Mouse (Mus musculus): ENCODE measurements around the gene Gm36210. TPM values are rescaled to one million over a fixed set of nuclear protein-coding genes. Genes with fewer than 3 reads are reported as not detected.

Gm36210 gene
- total and polyA plus RNA-seq, 3 experiments: 0.90 TPM; not detected in 2

DNA sequence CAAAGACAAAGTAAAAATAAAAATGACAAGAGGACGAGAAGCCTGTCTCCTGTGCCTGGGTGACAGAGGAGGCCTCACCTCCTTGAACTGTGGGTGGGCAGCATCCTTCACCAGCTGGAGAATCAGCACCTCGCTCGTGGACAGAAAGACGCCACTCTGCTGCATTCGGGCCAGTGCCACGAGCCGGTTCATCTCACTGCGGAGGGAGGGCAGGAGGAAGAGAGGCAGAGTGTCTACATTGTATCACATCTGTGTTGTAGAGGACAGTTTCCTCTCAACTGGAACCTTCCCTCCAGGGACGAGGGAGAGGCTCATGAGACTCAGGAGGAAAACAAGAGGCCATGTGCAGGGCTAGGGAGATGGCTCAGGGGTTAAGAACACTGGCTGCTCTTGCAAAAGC lies 56.9 kb downstream of the Gm36210 start:
- Histone ChIP-seq H3K4me1 (ENCODE audit: control insufficient read depth in 1 of 2, insufficient read depth in 2 of 2) (peaks cover 8 to 12% of the 10 kb centered on the region in 2 experiments), H3K27me3 (replicated peaks) (no peaks in the 10 kb centered on the region), H3K79me2 (replicated peaks; ENCODE audit: control insufficient read depth, extremely low read depth, insufficient read depth, poor library complexity, severe bottlenecking) (no peaks in the 10 kb centered on the region), H3K9me3 (replicated peaks; ENCODE audit: low read length) (no peaks in the 10 kb centered on the region), H3K27ac (ENCODE audit: insufficient read depth, low read depth) (no peak overlapping the region), H3K9ac (ENCODE audit: insufficient read depth, low read depth) (no peak overlapping the region), H3K36me3 (replicated peaks in 1 of 2; ENCODE audit: control insufficient read depth in 1 of 2, insufficient read depth in 1 of 2, low read length in 1 of 2) (no peaks in the 10 kb centered on the region), H3K4me2 (ENCODE audit: insufficient read depth, low read depth, poor library complexity, severe bottlenecking) (no peak overlapping the region), H3K4me3 (replicated peaks in 1 of 3; ENCODE audit: low read depth in 2 of 3, low read length in 2 of 3, poor library complexity in 1 of 3) (no peak overlapping the region)
- in situ Hi-C loops (cut with MboI; ENCODE audit: low pct_ligation_motif_present, low pct_unique_long_range_greater_than_20kb, low sequenced_read_pairs): no loop called here
- no peak for DNase-seq (ENCODE audit: extremely low read depth)
- TF ChIP-seq SMC3 (IDR thresholded peaks at IDR 0.05; ENCODE audit: low read depth, low read length): no peak
- no peak for TF ChIP-seq ZMIZ1 (IDR thresholded peaks at IDR 0.05; ENCODE audit: low read depth, low read length)
- no peak for TF ChIP-seq TCF12 (IDR thresholded peaks at IDR 0.05; ENCODE audit: low read depth, low read length)
- dilution Hi-C loops (cut with MboI; ENCODE audit: extremely low pct_ligation_motif_present, extremely low pct_unique_long_range_greater_than_20kb, low sequenced_read_pairs): no loop called here

Other genes with a start within 250 kb of the Gm36210 start
Only the 20 nearest of the 34 such genes appear.
- 0.17 TPM in 1 of 2 replicates, not detected in the other for gene Il11, start 123.7 kb downstream of the Gm36210 start, total RNA-seq (2012; rRNA removed)
- not detected in 2 replicates for gene Il11, start 123.7 kb downstream of the Gm36210 start, total RNA-seq (2014; rRNA removed)
- not detected in 2 replicates for gene Il11, start 123.7 kb downstream of the Gm36210 start, polyA plus RNA-seq (2012; ENCODE audit: insufficient read length, low read depth)
- not detected in 2 replicates for gene Tmem190, start 123.6 kb downstream of the Gm36210 start, total RNA-seq (2012; rRNA removed)
- gene Tmem190, start 123.6 kb downstream of the Gm36210 start, total RNA-seq (2014; rRNA removed): not detected in 2 replicates
- gene Tmem190, start 123.6 kb downstream of the Gm36210 start, polyA plus RNA-seq (2012; ENCODE audit: insufficient read length, low read depth): 0.68 TPM in 1 of 2 replicates, not detected in the other
- gene Tmem238, start 116.9 kb downstream of the Gm36210 start, total RNA-seq (2012; rRNA removed): 12.3 and 17.7 TPM in 2 replicates
- gene Tmem238, start 116.9 kb downstream of the Gm36210 start, total RNA-seq (2014; rRNA removed): 4.3 and 5.5 TPM in 2 replicates
- gene Tmem238, start 116.9 kb downstream of the Gm36210 start, polyA plus RNA-seq (2012; ENCODE audit: insufficient read length, low read depth): 9.8 and 10.7 TPM in 2 replicates
- 2,147 and 2,603 TPM in 2 replicates for gene Rpl28, start 113.6 kb downstream of the Gm36210 start, total RNA-seq (2012; rRNA removed)
- gene Rpl28, start 113.6 kb downstream of the Gm36210 start, total RNA-seq (2014; rRNA removed): 236 and 269 TPM in 2 replicates
- 526 and 605 TPM in 2 replicates for gene Rpl28, start 113.6 kb downstream of the Gm36210 start, polyA plus RNA-seq (2012; ENCODE audit: insufficient read length, low read depth)
- 238 and 304 TPM in 2 replicates for gene Ube2s, start 93.9 kb downstream of the Gm36210 start, total RNA-seq (2012; rRNA removed)
- gene Ube2s, start 93.9 kb downstream of the Gm36210 start, total RNA-seq (2014; rRNA removed): 707 and 825 TPM in 2 replicates
- gene Ube2s, start 93.9 kb downstream of the Gm36210 start, polyA plus RNA-seq (2012; ENCODE audit: insufficient read length, low read depth): 392 and 452 TPM in 2 replicates
- gene Shisa7, start 61.8 kb downstream of the Gm36210 start, total RNA-seq (2012; rRNA removed): not detected in 2 replicates
- gene Shisa7, start 61.8 kb downstream of the Gm36210 start, total RNA-seq (2014; rRNA removed): not detected in 2 replicates
- gene Shisa7, start 61.8 kb downstream of the Gm36210 start, polyA plus RNA-seq (2012; ENCODE audit: insufficient read length, low read depth): not detected in 2 replicates
- 10.8 and 19.5 TPM in 2 replicates for gene Isoc2b, start 36.3 kb downstream of the Gm36210 start, total RNA-seq (2012; rRNA removed)
- 10.0 and 10.2 TPM in 2 replicates for gene Isoc2b, start 36.3 kb downstream of the Gm36210 start, total RNA-seq (2014; rRNA removed)
- gene Isoc2b, start 36.3 kb downstream of the Gm36210 start, polyA plus RNA-seq (2012; ENCODE audit: insufficient read length, low read depth): 3.9 and 4.7 TPM in 2 replicates
- 15.3 and 15.4 TPM in 2 replicates for gene Isoc2a, start 29.4 kb downstream of the Gm36210 start, total RNA-seq (2012; rRNA removed)
- 8.4 and 8.6 TPM in 2 replicates for gene Isoc2a, start 29.4 kb downstream of the Gm36210 start, total RNA-seq (2014; rRNA removed)
- 12.9 and 19.0 TPM in 2 replicates for gene Isoc2a, start 29.4 kb downstream of the Gm36210 start, polyA plus RNA-seq (2012; ENCODE audit: insufficient read length, low read depth)
- gene Zfp628, start 8.7 kb upstream of the Gm36210 start, total RNA-seq (2012; rRNA removed): 1.9 and 2.2 TPM in 2 replicates
- 0.42 and 0.87 TPM in 2 replicates for gene Zfp628, start 8.7 kb upstream of the Gm36210 start, total RNA-seq (2014; rRNA removed)
- gene Zfp628, start 8.7 kb upstream of the Gm36210 start, polyA plus RNA-seq (2012; ENCODE audit: insufficient read length, low read depth): 7.1 and 9.4 TPM in 2 replicates
- 0.63 and 1.3 TPM in 2 replicates for gene Nat14, start 15.5 kb upstream of the Gm36210 start, total RNA-seq (2012; rRNA removed)
- gene Nat14, start 15.5 kb upstream of the Gm36210 start, total RNA-seq (2014; rRNA removed): 0.27 and 0.88 TPM in 2 replicates
- gene Nat14, start 15.5 kb upstream of the Gm36210 start, polyA plus RNA-seq (2012; ENCODE audit: insufficient read length, low read depth): 0.97 and 1.7 TPM in 2 replicates
- 0.13 and 0.30 TPM in 2 replicates for gene Ssc5d, start 19.3 kb upstream of the Gm36210 start, total RNA-seq (2012; rRNA removed)
- 0.08 and 0.09 TPM in 2 replicates for gene Ssc5d, start 19.3 kb upstream of the Gm36210 start, total RNA-seq (2014; rRNA removed)
- 1.5 and 1.6 TPM in 2 replicates for gene Ssc5d, start 19.3 kb upstream of the Gm36210 start, polyA plus RNA-seq (2012; ENCODE audit: insufficient read length, low read depth)
- gene Sbk2, start 57.9 kb upstream of the Gm36210 start, total RNA-seq (2012; rRNA removed): 0.08 and 0.30 TPM in 2 replicates
- gene Sbk2, start 57.9 kb upstream of the Gm36210 start, total RNA-seq (2014; rRNA removed): not detected in 2 replicates
- 0.10 TPM in 1 of 2 replicates, not detected in the other for gene Sbk2, start 57.9 kb upstream of the Gm36210 start, polyA plus RNA-seq (2012; ENCODE audit: insufficient read length, low read depth)
- gene Sbk3, start 64.7 kb upstream of the Gm36210 start, total RNA-seq (2012; rRNA removed): not detected in 2 replicates
- gene Sbk3, start 64.7 kb upstream of the Gm36210 start, total RNA-seq (2014; rRNA removed): not detected in 2 replicates
- not detected in 2 replicates for gene Sbk3, start 64.7 kb upstream of the Gm36210 start, polyA plus RNA-seq (2012; ENCODE audit: insufficient read length, low read depth)
- gene Zfp579, start 89.6 kb upstream of the Gm36210 start, total RNA-seq (2012; rRNA removed): 2.8 and 3.4 TPM in 2 replicates
- gene Zfp579, start 89.6 kb upstream of the Gm36210 start, total RNA-seq (2014; rRNA removed): 1.0 and 1.1 TPM in 2 replicates
- gene Zfp579, start 89.6 kb upstream of the Gm36210 start, polyA plus RNA-seq (2012; ENCODE audit: insufficient read length, low read depth): 8.5 and 11.3 TPM in 2 replicates
- 7.9 and 8.4 TPM in 2 replicates for gene Zfp524, start 107.9 kb upstream of the Gm36210 start, total RNA-seq (2012; rRNA removed)
- gene Zfp524, start 107.9 kb upstream of the Gm36210 start, total RNA-seq (2014; rRNA removed): 3.1 and 4.4 TPM in 2 replicates
- gene Zfp524, start 107.9 kb upstream of the Gm36210 start, polyA plus RNA-seq (2012; ENCODE audit: insufficient read length, low read depth): 2.3 and 2.8 TPM in 2 replicates
- gene Fiz1, start 108.2 kb upstream of the Gm36210 start, total RNA-seq (2012; rRNA removed): 23.7 and 24.3 TPM in 2 replicates
- gene Fiz1, start 108.2 kb upstream of the Gm36210 start, total RNA-seq (2014; rRNA removed): 13.5 and 18.4 TPM in 2 replicates
- 37.1 and 40.8 TPM in 2 replicates for gene Fiz1, start 108.2 kb upstream of the Gm36210 start, polyA plus RNA-seq (2012; ENCODE audit: insufficient read length, low read depth)
- not detected in 2 replicates for gene Gm44973, start 109.0 kb upstream of the Gm36210 start, total RNA-seq (2012; rRNA removed)
- gene Gm44973, start 109.0 kb upstream of the Gm36210 start, total RNA-seq (2014; rRNA removed): 1.3 and 2.1 TPM in 2 replicates
- 5.2 and 6.3 TPM in 2 replicates for gene Gm44973, start 109.0 kb upstream of the Gm36210 start, polyA plus RNA-seq (2012; ENCODE audit: insufficient read length, low read depth)
- 10.9 and 12.3 TPM in 2 replicates for gene Zfp865, start 113.9 kb upstream of the Gm36210 start, total RNA-seq (2012; rRNA removed)
- gene Zfp865, start 113.9 kb upstream of the Gm36210 start, total RNA-seq (2014; rRNA removed): 3.7 and 4.0 TPM in 2 replicates
- 18.3 and 21.0 TPM in 2 replicates for gene Zfp865, start 113.9 kb upstream of the Gm36210 start, polyA plus RNA-seq (2012; ENCODE audit: insufficient read length, low read depth)
- 0.46 and 0.81 TPM in 2 replicates for gene Ccdc106, start 114.0 kb upstream of the Gm36210 start, total RNA-seq (2012; rRNA removed)
- gene Ccdc106, start 114.0 kb upstream of the Gm36210 start, total RNA-seq (2014; rRNA removed): 0.30 and 0.52 TPM in 2 replicates
- not detected in 2 replicates for gene Ccdc106, start 114.0 kb upstream of the Gm36210 start, polyA plus RNA-seq (2012; ENCODE audit: insufficient read length, low read depth)
- not detected in 2 replicates for gene 4632433K11Rik, start 127.6 kb upstream of the Gm36210 start, total RNA-seq (2012; rRNA removed)
- not detected in 2 replicates for gene 4632433K11Rik, start 127.6 kb upstream of the Gm36210 start, total RNA-seq (2014; rRNA removed)
- not detected in 2 replicates for gene 4632433K11Rik, start 127.6 kb upstream of the Gm36210 start, polyA plus RNA-seq (2012; ENCODE audit: insufficient read length, low read depth)

Measured in CH12.LX (cell line).